Mouse (Mus musculus): ENCODE measurements around the gene Pkmyt1.

GRCm38 (mm10) chr17:23742210-23742793, 16.2 kb downstream of the Pkmyt1 start:
- TF ChIP-seq TAL1 (IDR thresholded peaks at IDR 0.05; ENCODE audit: low read length) (no peak), GATA1 (IDR thresholded peaks at IDR 0.05; ENCODE audit: low read length) (no peak)
